Mouse (Mus musculus): ENCODE results near the gene Kifc5b.
"Not testable (repeated sequence)": the region's sequence is repeated elsewhere in the genome, so short reads cannot be mapped to it uniquely, and the experiment has no call there.

Gene Kifc5b

DNA sequence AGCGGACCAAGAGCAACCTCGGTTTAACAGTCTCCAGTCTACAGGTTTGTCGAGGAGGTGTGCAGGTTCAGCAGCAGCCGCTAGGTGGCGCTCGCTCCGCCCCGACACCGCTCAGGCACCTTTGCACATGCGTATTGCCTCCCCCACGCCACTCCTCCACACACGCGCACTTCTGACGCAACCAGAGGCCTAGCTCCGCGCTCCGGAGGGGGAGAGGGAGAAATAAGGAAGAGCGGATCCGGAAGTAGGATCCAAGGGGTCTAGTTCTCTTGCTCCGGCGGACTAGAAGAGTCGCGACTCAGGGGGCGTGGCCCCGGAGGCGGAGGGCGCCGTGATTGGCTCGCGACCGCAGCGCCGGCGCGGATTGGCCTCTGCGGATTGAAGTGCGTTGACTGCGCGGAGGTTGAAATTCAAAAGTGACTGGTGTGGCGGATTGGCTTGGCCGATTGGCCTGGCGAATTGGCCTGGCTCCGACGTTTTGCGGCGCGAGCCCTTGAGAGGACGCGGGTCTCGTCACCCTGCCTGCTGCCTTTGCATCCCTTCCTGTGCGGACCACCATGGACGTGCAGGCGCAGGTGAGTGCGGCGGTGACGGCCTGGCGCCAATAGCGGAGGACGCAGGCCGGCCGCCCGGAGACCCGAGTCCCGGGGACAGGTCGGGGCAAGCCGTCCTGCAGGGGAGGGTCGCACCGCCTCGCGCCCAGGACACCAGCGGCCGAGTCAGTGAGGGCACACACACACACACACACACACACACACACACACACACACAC, at the start of gene Kifc5b:
Kifc5b (plus strand) TSS at position 381 of the 772 bp plus-strand sequence.
- peak; percentile 100 for DNase-seq

DNA sequence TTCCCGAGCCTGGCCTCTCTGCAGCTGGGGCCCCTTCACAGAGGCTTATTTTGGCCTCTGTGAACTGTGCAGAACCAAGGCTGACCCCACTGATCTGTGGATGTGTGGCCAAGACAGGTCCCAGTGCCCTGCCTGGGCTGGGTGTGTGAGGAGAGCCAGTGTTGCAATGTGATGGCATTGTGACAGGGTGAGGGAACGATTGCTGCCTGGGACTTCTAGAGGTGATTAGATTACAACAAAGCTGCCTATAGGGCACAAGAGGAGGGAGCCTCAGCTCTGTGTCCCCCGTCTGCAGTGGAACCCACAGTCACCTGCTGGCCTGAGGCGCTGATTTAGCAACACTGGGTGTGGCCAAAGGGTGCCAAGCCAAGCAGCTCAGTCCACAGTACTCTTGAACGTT, 48.1 kb upstream of the Kifc5b start:
- no peak for DNase-seq

GRCm38 (mm10) chr17:26872870-26873269, 44.0 kb upstream of the Kifc5b start:
- no peak for DNase-seq

GRCm38 (mm10) chr17:26873502-26873901, 43.4 kb upstream of the Kifc5b start:
- DNase-seq: no peak

DNA sequence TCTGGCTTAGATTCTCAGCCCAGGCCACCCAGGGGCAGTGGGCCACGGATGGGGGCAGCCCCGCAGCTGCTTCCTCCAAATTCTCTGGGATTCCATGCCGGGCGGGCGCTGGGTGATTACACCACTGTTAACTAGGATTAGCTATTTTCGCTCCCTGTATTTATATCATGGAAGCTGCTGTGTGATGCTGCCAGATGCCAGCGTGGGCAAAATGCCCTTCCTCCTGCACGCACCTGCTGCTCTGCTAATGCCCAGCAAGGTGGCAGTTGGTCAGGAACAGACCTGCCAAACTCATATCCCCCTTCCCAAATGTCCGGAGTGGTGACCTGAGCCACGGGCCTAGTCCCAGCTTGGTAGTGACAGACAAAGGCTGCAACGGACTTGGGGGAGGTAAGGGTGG, 42.3 kb upstream of the Kifc5b start:
- DNase-seq: no peak

DNA sequence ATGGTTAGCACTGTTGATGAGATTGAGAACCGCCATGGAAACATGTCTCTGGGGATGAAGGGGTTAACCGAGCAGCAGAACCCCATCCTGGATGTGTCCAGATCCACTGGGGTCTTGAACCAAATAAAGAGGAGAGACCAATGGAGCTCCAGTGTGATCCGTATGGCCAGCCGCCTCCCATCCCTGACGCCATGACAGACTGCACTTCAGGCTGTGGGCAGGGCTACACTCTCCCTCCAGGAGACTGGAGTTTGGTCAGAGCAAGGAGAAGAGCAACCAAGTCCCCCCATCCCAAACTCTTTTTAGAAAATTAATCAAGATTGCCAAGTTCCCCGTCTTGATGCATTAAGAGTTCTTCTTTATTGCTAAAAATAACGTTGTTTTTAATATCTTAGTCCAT, 39.0 kb upstream of the Kifc5b start:
- no peak for DNase-seq

- DNase-seq: no peak
Measured at GRCm38 (mm10) chr17:26879235-26879634, 37.7 kb upstream of the Kifc5b start.

DNA sequence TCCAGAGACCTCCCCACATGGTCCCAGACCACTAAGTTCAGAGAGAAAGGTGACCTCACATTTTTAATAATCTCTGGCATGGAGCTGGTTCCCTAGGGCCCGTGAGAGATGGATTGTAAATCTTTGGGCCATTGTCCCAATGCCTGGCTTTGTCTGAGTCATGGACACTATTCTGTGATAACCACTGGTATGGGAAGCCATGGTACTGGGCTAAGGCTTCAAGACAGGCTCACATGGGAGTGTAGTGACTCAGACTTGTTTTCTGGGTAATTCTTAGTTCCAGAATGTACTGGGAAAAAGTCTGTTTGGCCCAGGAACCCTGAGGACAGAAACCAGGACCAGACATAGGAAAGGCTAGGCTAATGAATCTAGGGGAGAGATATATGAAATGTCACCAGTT, 34.2 kb upstream of the Kifc5b start:
- DNase-seq: no peak

- no peak for DNase-seq
Measured at GRCm38 (mm10) chr17:26883585-26883984, 33.3 kb upstream of the Kifc5b start.

GRCm38 (mm10) chr17:26884995-26885926, 31.6 kb upstream of the Kifc5b start:
- peak; percentile 67 for DNase-seq

DNA sequence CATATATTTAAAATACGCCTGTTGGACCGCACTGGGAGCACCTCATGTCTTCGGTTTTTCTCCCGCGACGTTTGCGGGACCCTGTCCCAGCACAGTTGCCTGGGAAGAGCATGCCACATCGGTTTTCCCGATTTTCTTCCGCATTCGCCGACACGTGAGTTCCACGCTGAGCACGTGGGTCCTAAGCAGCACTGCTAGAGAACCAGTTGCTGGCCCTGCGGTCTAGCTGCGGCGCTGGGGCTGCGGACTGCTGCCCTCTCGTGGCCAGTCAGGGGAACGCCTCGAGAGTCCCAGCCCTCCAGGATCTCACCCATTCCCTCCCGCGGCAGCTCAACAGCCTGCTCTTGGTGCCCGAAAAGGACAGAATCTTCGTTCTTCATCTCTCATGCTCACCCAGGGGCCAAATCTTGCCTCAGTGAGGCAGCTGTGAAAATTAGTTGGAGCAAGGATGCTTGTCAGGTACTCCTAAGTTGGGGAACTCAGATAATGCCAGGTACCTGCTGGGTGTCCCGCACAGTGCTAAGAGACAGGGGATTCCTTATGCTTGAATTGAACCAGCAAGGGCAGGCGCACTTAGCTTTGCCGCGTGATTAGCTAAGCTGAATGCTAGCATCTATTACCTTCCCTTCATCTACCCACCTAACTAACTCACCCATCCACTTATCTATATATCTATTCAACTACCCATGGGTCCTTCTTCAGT, 30.7 kb upstream of the Kifc5b start:
- peak; percentile 79 for DNase-seq

DNA sequence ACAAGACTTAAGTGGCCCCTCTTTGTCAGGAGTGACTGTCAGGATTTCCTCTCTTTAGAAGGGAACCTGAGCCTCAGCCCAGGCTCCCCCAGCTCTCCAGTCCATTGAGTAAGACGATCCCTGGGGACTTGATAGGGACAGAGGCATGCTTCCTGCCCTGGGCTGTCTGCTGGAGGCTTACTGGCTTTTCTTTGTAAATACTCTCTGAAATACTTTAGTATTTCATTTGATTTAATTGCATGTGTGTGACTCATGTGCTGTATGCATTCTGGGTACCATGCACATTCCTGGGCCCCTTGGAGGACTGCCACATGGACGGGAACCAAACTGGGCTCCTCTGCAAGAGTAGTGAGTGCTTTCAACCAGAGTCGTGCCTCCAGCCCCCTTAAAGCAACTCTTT, 29.0 kb upstream of the Kifc5b start:
- no peak for DNase-seq

DNA sequence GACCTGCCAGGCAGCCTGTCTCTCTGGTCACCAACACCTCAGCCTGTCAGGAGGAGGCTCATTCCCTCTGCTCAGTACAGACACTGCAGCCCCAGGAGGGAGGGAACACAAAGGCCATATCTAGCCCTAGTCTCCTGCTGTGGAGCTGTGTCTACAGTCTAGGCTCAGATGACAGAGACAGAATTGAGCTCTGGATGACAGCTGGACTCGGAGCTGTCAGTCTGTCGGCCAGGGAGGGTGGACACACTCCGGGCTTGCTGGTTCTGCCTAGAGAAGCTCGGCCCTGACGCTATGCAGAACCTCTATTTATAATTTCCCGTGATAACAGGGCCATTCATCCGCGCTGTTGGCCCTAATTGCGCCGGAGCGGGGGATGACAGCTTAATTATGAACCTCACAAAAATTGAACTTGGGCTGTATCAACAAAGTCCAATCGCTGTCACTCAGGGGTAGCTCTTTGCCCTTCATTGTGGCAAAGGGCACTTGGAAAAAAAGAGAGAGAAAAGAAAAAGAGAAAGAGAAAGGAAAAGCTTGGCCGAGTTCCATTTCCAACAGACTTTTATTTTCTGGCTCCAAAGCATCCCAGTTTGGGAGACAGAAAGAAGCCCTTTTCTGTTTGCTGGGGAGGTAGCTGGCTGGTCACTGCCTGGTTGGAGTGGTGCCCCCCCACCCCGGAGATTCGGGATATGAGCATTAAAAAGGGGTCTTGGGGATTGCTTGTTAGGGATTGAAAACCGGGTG, 24.1 kb upstream of the Kifc5b start:
- no peak for DNase-seq

GRCm38 (mm10) chr17:26893492-26893891, 23.4 kb upstream of the Kifc5b start:
- no peak for DNase-seq

- DNase-seq: no peak
Measured at GRCm38 (mm10) chr17:26894342-26894741, 22.5 kb upstream of the Kifc5b start.

GRCm38 (mm10) chr17:26895578-26895977, 21.3 kb upstream of the Kifc5b start:
- DNase-seq: peak; percentile 72

- DNase-seq: no peak
Measured at GRCm38 (mm10) chr17:26900916-26901315, 16.0 kb upstream of the Kifc5b start.

DNA sequence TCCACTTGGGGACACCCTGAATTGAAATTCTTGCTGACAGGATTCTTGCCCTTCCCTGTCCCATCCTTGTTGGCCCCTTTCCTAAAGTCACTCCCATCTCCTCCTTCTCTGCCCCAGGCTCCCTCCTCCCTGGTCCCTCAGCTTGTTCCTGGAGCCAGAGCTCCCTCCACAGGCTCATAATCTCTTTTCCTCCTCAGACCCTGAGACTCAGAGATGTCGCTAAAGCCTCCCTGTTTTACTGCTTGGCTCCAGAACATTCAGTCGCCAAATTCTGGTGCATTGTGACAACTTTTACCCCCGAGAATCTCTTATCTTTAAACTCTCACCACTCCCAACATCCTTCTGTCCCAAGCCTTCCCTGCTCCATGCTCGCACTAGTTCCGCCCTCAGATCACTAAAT, 12.6 kb upstream of the Kifc5b start:
- DNase-seq: no peak

DNA sequence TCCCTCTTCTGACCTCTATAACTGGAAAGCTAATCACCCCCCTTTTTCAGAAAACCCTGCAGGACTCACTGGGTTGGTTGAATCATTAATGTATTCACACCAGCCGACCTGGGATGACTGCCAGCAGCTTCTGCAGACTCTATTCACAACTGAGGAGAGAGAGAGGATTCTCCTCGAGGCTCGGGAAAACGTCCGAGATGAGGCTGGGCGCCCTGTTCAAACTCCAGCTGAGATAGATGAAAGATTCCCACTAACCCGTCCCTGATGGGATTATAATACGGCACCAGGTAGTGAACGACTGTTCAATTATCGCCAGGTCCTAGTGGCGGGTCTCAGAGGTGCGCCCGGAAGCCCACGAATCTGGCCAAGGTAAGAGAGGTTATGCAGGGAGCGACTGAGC, 9.4 kb upstream of the Kifc5b start:
- DNase-seq: not testable (repeated sequence)

- DNase-seq: no peak
Measured at GRCm38 (mm10) chr17:26915248-26915647, 1.6 kb upstream of the Kifc5b start.

- not testable (repeated sequence) for DNase-seq
Measured at GRCm38 (mm10) chr17:26917560-26917959, 669 bp downstream of the Kifc5b start.

- DNase-seq: no peak
Measured at GRCm38 (mm10) chr17:26918343-26918742, 1.5 kb downstream of the Kifc5b start.

DNA sequence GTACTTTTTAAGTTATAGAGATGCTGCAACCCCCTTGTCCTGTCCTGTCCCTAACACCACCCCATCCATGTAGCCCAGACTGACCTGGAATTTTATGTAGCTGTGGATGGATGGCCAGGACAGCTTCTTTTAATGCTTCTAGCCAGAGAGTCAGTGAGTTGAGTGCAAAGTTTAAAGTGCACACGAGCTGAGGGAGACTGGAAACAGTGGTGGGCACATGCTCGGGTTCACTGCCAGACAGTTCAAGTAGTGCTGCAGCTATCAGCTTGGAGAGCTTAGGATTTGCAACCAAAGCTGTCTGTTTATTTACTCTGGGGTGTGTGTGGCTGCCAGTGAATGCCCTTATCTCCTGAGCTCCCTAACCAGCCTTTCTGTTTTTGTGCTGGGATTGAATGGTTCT, 2.6 kb downstream of the Kifc5b start:
- DNase-seq: not testable (repeated sequence)

All from cerebellum, adult 8-10 months (tissue).